Mouse (Mus musculus) neural tube, embryonic 14.5 days (tissue): ENCODE data around the gene Lzts3. TPM values are rescaled to one million over a fixed set of nuclear protein-coding genes. Genes with fewer than 3 reads are reported as not detected.
"Not testable (repeated sequence)": the region's sequence is repeated elsewhere in the genome, so short reads cannot be mapped to it uniquely, and the experiment has no call there.

Experiments
- ATAC-seq: fragments of 200-750 bp; cut with Nextera tagmentation; 2 replicates; pipeline ENCODE4 v1.8.0; 2017; ENCODE audit warnings: low read depth, mild to moderate bottlenecking, moderate TSS enrichment, moderate library complexity
- H3K27ac ChIP-seq: fragments of 300-500 bp; sonication (generic); 2 replicates; pipeline ENCODE4 v1.5.1; 2014; ENCODE audit warnings: low read depth, mild to moderate bottlenecking, control low read depth, low read length, moderate library complexity, mixed read lengths
- H3K27me3 ChIP-seq: fragments of 300-500 bp; sonication (generic); 2 replicates; pipeline ENCODE4 v1.6.1; 2014; ENCODE audit warnings: low read length; ENCODE audit not compliant: control insufficient read depth, insufficient read depth
- H3K36me3 ChIP-seq: fragments of 300-500 bp; sonication (generic); 2 replicates; pipeline ENCODE4 v1.6.1; 2014; ENCODE audit warnings: low read length, mixed read lengths; ENCODE audit not compliant: control insufficient read depth, insufficient read depth
- H3K4me1 ChIP-seq: fragments of 300-500 bp; sonication (generic); 2 replicates; pipeline ENCODE4 v1.6.1; 2014; ENCODE audit warnings: low read length; ENCODE audit not compliant: control insufficient read depth, insufficient read depth
- H3K4me2 ChIP-seq: fragments of 300-500 bp; sonication (generic); 2 replicates; pipeline ENCODE4 v1.6.1; 2014; ENCODE audit warnings: mild to moderate bottlenecking, low read depth, low read length, control low read depth
- H3K4me3 ChIP-seq: fragments of 300-500 bp; sonication (generic); 2 replicates; pipeline ENCODE4 v1.5.1; 2014; ENCODE audit warnings: low read depth, low read length, control low read depth, mixed read lengths
- H3K9ac ChIP-seq: fragments of 300-500 bp; sonication (generic); replicated peaks from 2 replicates; pipeline ENCODE4 v1.6.1; 2014; ENCODE audit warnings: low read depth, mild to moderate bottlenecking, control low read depth, low read length, mixed read lengths
- H3K9me3 ChIP-seq: fragments of 300-500 bp; sonication (generic); 2 replicates; pipeline ENCODE4 v1.6.1; 2016; ENCODE audit warnings: low read length; ENCODE audit not compliant: control insufficient read depth
- WGBS: fragments of 180-500 bp; shearing (Covaris S2); extraction: QIAGEN DNeasy Blood & Tissue Kit; methylation state at CpG from one replicate; pipeline ENCODE4 v1.1.7; 2014; 5-methylcytosine and 5-hydroxymethylcytosine counted together
- polyA plus RNA-seq: library from polyadenylated mRNA; unstranded; fragments of >200 nt; fragmentation: Nextera tagmentation; extraction: Ambion mirVana; gene quantifications from 2 replicates; pipeline ENCODE4 v1.2.1, GENCODE M21; 2014

Gene Lzts3
- polyA plus RNA-seq, 1 experiment from 2014 or later: 8.4 TPM

DNA sequence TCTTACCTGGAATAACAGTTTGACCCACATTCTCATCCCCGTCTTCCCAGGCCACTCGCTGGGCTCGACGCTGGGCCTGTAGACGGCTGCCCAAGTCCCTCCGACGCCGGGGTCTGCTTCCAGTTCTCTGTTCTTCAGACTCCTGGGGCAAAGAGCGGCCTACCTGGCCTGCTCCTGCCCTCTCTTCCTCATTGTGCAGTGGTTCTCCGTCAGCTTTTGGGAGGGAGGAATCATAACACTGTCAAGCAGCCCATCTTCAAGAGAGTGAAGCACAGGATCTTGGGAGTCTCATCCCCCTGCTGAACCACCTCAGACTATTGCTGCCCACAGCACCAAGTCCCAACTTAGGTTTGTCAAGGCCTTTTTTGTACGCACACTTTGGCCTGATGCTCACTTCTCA is 20.7 kb upstream of the Lzts3 start:
- Histone ChIP-seq H3K36me3 (peaks cover 29% of the 10 kb centered on the region), H3K27ac (no peak overlapping the region), H3K4me3 (peak overlapping the region; percentile 54), H3K27me3 (no peaks in the 10 kb centered on the region), H3K4me1 (peaks cover 12% of the 10 kb centered on the region), H3K9ac (peak overlapping the region; percentile 78), H3K9me3 (no peaks in the 10 kb centered on the region), H3K4me2 (peak overlapping the region; percentile 66)
- WGBS: 90% methylated on average over 11 of the region's 11 CpGs
- no peak for ATAC-seq

DNA sequence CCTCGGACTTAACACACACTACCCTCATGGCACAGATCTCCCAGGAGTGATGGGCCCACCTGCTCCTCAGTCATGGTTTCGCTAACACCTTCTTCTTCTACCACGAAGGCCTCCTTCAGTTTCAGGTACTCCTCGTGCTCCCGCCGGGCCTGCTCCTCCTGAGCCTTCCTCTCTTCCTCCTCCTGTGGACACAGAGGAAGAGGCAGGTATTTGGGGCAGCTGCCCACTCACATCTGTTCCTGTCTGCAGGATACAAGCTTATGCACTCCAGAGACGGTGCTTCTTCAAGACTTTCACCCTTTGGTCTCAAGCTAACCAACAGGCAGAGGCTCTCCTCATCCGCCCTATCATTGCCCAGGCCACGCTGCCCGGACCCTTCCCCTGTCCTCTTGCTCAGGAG is 15.9 kb upstream of the Lzts3 start:
- Histone ChIP-seq H3K27me3 (no peaks in the 10 kb centered on the region), H3K27ac (no peak overlapping the region), H3K36me3 (peaks cover 71% of the 10 kb centered on the region), H3K9ac (no peak overlapping the region), H3K4me2 (no peak overlapping the region), H3K9me3 (no peaks in the 10 kb centered on the region), H3K4me3 (no peak overlapping the region), H3K4me1 (peaks cover 7% of the 10 kb centered on the region)
- no peak for ATAC-seq
- 98% methylated on average over 10 of the region's 10 CpGs for WGBS

DNA sequence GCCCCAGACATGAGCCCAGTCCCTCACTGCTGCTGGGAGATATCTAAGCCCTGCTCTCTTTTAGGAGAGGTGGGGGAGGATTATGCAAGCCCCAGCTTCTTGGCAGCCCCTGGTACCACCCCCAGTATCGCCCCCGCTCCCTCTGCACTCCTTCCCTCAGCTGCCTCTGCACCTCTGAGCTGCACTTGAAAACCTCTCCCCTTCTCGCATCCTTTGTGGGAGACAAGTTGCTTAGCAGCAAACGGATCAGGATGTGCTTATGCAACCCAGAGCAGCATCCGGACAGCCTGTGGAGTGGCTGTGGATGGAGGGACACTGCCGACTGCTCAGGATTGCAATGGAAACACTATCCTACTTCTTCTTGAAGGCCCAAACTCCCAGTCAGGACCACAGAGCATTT is 14.9 kb upstream of the Lzts3 start:
- H3K36me3 ChIP-seq: peaks cover 74% of the 10 kb centered on the region
- H3K27me3 ChIP-seq: no peaks in the 10 kb centered on the region
- WGBS: 86% methylated on average over 6 of the region's 6 CpGs
- H3K4me1 ChIP-seq: no peaks in the 10 kb centered on the region
- no peak overlapping the region for H3K9ac ChIP-seq
- H3K27ac ChIP-seq: no peak overlapping the region
- no peak overlapping the region for H3K4me2 ChIP-seq
- H3K9me3 ChIP-seq: no peaks in the 10 kb centered on the region
- ATAC-seq: no peak
- H3K4me3 ChIP-seq: no peak overlapping the region

DNA sequence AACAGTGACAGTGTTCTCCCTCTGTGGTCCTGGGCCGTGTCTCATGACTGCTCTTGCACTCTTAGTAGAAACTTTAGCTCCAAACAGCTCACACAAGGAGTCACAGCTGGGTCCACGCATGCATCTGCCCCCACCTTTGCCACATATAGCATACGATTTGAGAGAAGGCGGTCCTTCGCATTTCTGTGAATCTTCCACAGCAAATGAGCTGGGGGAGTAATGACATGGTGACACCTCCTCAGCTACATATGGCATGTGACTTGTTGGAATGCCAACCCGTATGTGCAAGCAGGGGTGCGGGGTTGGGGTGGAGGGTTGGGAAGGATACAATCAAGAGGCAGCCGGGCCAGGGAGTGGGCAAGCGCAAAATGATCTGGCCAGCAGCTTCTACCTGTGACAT is 13.9 kb upstream of the Lzts3 start:
- H3K27ac ChIP-seq: no peak overlapping the region
- no peaks in the 10 kb centered on the region for H3K4me1 ChIP-seq
- no peaks in the 10 kb centered on the region for H3K27me3 ChIP-seq
- peaks cover 68% of the 10 kb centered on the region for H3K36me3 ChIP-seq
- WGBS: 95% methylated on average over 9 of the region's 9 CpGs
- H3K9me3 ChIP-seq: no peaks in the 10 kb centered on the region
- no peak overlapping the region for H3K9ac ChIP-seq
- ATAC-seq: no peak
- no peak overlapping the region for H3K4me3 ChIP-seq
- no peak overlapping the region for H3K4me2 ChIP-seq

DNA sequence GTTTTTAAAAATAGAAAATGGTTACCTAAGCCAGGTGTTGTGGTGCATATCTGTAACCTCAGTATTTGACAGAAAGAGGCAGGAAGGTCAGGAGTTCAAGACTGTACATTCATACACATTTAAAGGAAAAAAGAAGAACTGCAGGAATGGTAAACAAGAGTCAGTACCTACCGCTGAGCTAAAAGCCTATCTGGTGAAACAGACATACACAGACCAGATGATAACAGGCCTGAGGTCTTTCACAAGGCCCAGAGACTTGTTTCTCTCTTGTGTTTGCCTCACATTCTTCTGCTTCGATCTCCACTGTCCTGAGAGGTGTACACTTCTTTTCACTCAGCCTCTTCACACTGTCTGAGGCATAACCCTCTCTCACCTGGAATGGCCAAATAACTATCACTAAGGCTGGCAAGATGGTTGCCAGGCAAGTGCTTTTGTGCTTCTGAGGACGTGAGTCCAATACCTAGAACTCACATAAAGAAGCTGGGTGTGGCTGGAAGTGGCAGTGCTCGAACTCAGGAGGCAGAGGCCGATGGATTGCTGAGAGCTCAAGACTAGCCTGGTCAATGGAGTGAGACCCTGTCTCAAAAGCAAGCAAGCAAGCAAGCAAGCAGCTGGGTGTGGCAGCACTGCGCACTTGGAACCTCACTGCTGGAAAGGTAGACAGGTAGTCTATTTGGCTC is 13.2 kb upstream of the Lzts3 start:
- Histone ChIP-seq H3K9me3 (no peaks in the 10 kb centered on the region), H3K9ac (no peak overlapping the region), H3K4me1 (no peaks in the 10 kb centered on the region), H3K4me2 (no peak overlapping the region), H3K36me3 (peaks cover 64% of the 10 kb centered on the region), H3K4me3 (no peak overlapping the region), H3K27ac (no peak overlapping the region), H3K27me3 (no peaks in the 10 kb centered on the region)
- WGBS: 95% methylated on average over 6 of the region's 6 CpGs
- no peak for ATAC-seq

DNA sequence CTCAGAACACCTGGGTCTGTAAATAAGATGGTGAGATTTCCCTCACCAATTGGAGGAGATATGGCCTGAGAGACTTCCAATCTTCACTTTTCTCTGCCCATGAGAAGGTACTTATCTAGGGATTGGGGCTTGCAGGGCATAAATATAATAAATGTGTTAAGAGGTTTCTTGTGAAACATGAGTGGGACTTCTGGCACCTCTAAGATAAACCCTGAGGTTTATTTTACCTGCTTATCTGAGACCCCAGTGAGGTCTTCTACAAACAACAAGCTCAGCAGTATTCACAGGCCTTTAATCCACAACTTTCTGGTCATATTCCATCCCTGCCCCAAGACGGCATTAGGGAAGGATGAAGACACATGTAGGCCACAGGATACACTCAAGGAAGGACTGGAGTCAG is 11.2 kb upstream of the Lzts3 start:
- Histone ChIP-seq H3K9me3 (no peaks in the 10 kb centered on the region), H3K36me3 (peaks cover 46% of the 10 kb centered on the region), H3K27ac (no peak overlapping the region), H3K9ac (no peak overlapping the region), H3K27me3 (no peaks in the 10 kb centered on the region), H3K4me2 (no peak overlapping the region), H3K4me1 (no peaks in the 10 kb centered on the region), H3K4me3 (no peak overlapping the region)
- WGBS: 97% methylated on average over 1 of the region's 1 CpGs
- no peak for ATAC-seq

DNA sequence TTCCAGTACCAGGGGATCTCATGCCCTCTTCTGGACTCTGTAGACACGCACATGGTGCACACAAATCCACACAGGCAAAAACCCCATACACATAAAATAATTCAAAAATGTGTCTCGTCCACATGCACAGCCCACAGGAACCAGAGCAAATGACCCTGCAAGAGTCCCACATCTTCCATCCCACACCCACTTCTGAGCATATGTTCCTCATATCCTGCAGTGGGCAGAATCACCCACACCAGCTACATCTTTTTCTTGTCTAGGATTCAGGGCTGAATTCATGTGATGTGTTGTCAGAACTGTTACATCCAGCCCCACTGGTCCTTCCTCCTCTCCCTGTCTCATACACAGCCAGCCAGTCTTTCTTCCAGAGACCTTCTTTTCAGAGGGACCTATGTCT is 10.7 kb upstream of the Lzts3 start:
- no peak overlapping the region for H3K27ac ChIP-seq
- no peak overlapping the region for H3K4me2 ChIP-seq
- peaks cover 44% of the 10 kb centered on the region for H3K36me3 ChIP-seq
- 92% methylated on average over 2 of the region's 2 CpGs for WGBS
- no peak overlapping the region for H3K9ac ChIP-seq
- no peak overlapping the region for H3K4me3 ChIP-seq
- no peaks in the 10 kb centered on the region for H3K9me3 ChIP-seq
- no peaks in the 10 kb centered on the region for H3K27me3 ChIP-seq
- H3K4me1 ChIP-seq: no peaks in the 10 kb centered on the region
- ATAC-seq: no peak

DNA sequence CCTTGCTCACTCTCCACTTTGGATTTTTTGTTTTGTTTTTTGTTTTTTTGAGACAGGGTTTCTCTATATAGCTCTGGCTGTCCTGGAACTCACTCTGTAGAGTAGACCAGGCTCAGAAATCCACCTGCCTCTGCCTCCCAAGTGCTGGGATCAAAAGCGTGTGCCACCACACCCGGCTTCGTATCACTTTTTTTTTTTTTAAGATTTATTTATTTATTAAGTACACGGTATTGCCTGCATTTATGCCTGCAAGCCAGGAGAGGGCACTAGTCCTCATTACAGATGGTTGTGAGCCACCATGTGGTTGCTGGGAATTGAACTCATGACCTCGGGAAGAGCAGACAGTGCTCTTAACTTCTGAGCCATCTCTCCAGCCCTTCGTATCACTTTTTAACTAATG is 6.4 kb upstream of the Lzts3 start:
- H3K27me3 ChIP-seq, H3K4me3 ChIP-seq, H3K36me3 ChIP-seq, H3K9ac ChIP-seq, H3K9me3 ChIP-seq, H3K4me1 ChIP-seq, H3K27ac ChIP-seq, ATAC-seq, H3K4me2 ChIP-seq: not testable (repeated sequence)
- WGBS: 88% methylated on average over 6 of the region's 6 CpGs

DNA sequence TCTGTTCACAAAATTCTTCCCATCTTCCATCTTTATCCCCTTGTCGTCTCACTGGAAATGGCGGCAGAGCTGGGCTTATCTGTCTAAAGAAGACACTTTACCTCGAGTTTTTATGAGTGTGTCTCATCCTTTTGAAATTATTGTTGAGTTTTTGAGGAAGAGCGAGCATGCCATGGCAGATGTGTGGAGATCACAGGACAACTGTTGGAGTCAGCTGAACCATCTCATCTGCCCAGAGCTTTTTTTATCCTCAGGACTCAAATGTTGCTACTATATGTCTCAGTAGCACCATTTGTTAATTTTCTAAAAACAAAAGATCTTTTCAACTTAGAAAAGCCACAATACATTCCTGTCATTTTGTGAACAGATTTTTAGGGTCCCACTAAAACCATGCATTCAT is 2.6 kb upstream of the Lzts3 start:
- H3K4me2 ChIP-seq: no peak overlapping the region
- WGBS: 82% methylated on average over 4 of the region's 4 CpGs
- ATAC-seq: no peak
- no peak overlapping the region for H3K27ac ChIP-seq
- no peaks in the 10 kb centered on the region for H3K27me3 ChIP-seq
- H3K9ac ChIP-seq: no peak overlapping the region
- H3K36me3 ChIP-seq: no peaks in the 10 kb centered on the region
- H3K9me3 ChIP-seq: no peaks in the 10 kb centered on the region
- H3K4me1 ChIP-seq: peaks cover 2% of the 10 kb centered on the region; the same call in 1 of the 2 replicates
- no peak overlapping the region for H3K4me3 ChIP-seq
